Mouse (Mus musculus): Measurements from ENCODE around the gene Tfcp2.

- TF ChIP-seq E2F4 (IDR thresholded peaks at IDR 0.05; ENCODE audit: insufficient replicate concordance, low read depth, low read length) (no peak), GABPA (IDR thresholded peaks at IDR 0.05; ENCODE audit: insufficient replicate concordance, low read depth, low read length) (no peak), MAX (IDR thresholded peaks at IDR 0.05; ENCODE audit: low read length) (no peak), RCOR1 (conservative IDR thresholded peaks at IDR 0.05; ENCODE audit: low read depth, low read length) (no peak), MAFK (IDR thresholded peaks at IDR 0.05; ENCODE audit: insufficient replicate concordance, low read length) (no peak), MEF2A (IDR thresholded peaks at IDR 0.05; ENCODE audit: borderline replicate concordance, low read depth, low read length) (no peak), CTCF (conservative IDR thresholded peaks at IDR 0.05 in 1 of 2, IDR thresholded peaks at IDR 0.05 in 1 of 2; ENCODE audit: low read depth in 2 of 2, low read length in 2 of 2) (no peak)
Measured at GRCm38 (mm10) chr15:100456356-100456991, 95.3 kb downstream of the Tfcp2 start.
